In the genomic region with DNA sequence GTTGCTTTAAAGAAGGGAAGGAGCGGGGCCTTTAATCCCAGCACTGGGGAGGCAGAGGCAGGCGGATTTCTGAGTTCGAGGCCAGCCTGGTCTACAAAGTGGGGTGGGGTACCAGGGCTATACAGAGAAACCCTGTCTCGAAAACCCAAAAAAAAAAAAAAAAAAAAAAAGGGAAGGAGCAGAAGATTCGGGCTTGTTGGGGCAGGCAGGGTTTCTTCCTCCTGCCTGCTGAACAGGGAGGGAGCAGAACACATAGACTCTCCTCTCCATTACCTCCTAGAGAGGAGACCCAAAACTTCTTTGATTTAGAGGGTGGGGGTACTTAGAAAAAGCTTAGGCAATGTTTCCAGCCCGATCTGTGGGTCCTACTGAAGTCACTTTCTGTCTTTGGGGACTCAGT, we compare ENCODE assay signal across 40 mouse cellular contexts. TPM values are rescaled to one million over a fixed set of nuclear protein-coding genes. Genes with fewer than 3 reads are reported as not detected.
"Had no signal": no experiment of that assay in that cellular context is flagged by ENCODE, and none has a peak within 500 bp of the region (broad histone marks: within the 10 kb centered on the region; RNA-seq: fewer than 3 reads in every experiment).

No protein-coding gene starts in this region.

- H3K9ac ChIP-seq: limb, embryonic 12.5 days; limb, embryonic 15.5 days; liver, embryonic 12.5 days; liver, embryonic 13.5 days; liver, embryonic 14.5 days; liver, embryonic 15.5 days; liver, postnatal 0 days; lung, embryonic 14.5 days; lung, embryonic 15.5 days; midbrain, embryonic 12.5 days; midbrain, embryonic 13.5 days; midbrain, embryonic 15.5 days; neural tube, embryonic 12.5 days had no signal

- H3K36me3 ChIP-seq: limb, embryonic 10.5 days; limb, embryonic 12.5 days; limb, embryonic 13.5 days; limb, embryonic 15.5 days; liver, embryonic 12.5 days; liver, embryonic 13.5 days; liver, embryonic 15.5 days; lung, embryonic 15.5 days; midbrain, embryonic 10.5 days; midbrain, embryonic 12.5 days; midbrain, embryonic 13.5 days; midbrain, embryonic 15.5 days; neural tube, embryonic 12.5 days; neural tube, embryonic 13.5 days had no signal

- DNase-seq: left cerebral cortex, postnatal 4 days; liver; liver, embryonic 13.5 days; liver, postnatal 0 days; lung, adult 18-20 months; lung, adult 2 months; lung, embryonic 14.5 days; lung, postnatal 10 days; lung, postnatal 14 days; lung, postnatal 36 days; lung, postnatal 4 days; midbrain, embryonic 14.5 days had no signal

- H3K4me3 ChIP-seq: liver, embryonic 12.5 days; liver, embryonic 15.5 days; myocyte; neural tube, embryonic 12.5 days had no signal

- H3K9me3 ChIP-seq: limb, embryonic 10.5 days; limb, embryonic 12.5 days; limb, embryonic 13.5 days; limb, embryonic 15.5 days; liver, embryonic 12.5 days; liver, embryonic 13.5 days; liver, embryonic 15.5 days; lung, embryonic 15.5 days; megakaryocyte, embryonic 14.5 days; midbrain, embryonic 10.5 days; midbrain, embryonic 12.5 days; midbrain, embryonic 13.5 days; midbrain, embryonic 15.5 days; neural tube, embryonic 12.5 days; neural tube, embryonic 13.5 days had no signal

- H3K27me3 ChIP-seq: limb, embryonic 15.5 days; midbrain, embryonic 15.5 days had no signal

- H3K27ac ChIP-seq: limb, embryonic 12.5 days; limb, embryonic 13.5 days; limb, embryonic 15.5 days; liver, embryonic 12.5 days; liver, embryonic 13.5 days; liver, embryonic 14.5 days; liver, embryonic 15.5 days; lung, embryonic 15.5 days; macrophage; midbrain, embryonic 12.5 days; midbrain, embryonic 13.5 days; midbrain, embryonic 15.5 days; neural tube, embryonic 12.5 days; neural tube, embryonic 13.5 days had no signal

- ATAC-seq: lung, postnatal 0 days had no signal

RNA-seq across cellular contexts. Expression of a gene that starts 9.7 kb away (rescaled TPM):
- total RNA-seq: liver, adult 2 months; megakaryocyte progenitor cell, adult 5-6 weeks; megakaryocyte-erythroid progenitor cell, adult 5-6 weeks had no signal
- polyA plus RNA-seq: liver, embryonic 11.5 days; liver, embryonic 12.5 days; liver, embryonic 13.5 days; liver, embryonic 15.5 days; macrophage; neural tube, embryonic 12.5 days had no signal

RNA-seq across cellular contexts. Expression of a gene that starts 13.0 kb away (rescaled TPM):
- total RNA-seq: liver, adult 2 months; megakaryocyte progenitor cell, adult 5-6 weeks; megakaryocyte, adult 5-6 weeks; megakaryocyte-erythroid progenitor cell, adult 5-6 weeks; monocyte, adult 5-6 weeks had no signal
- polyA plus RNA-seq: liver, embryonic 13.5 days; liver, embryonic 16.5 days; midbrain, embryonic 13.5 days; neural tube, embryonic 11.5 days; neural tube, embryonic 12.5 days had no signal

RNA-seq across cellular contexts. Expression of a gene that starts 15.2 kb away (rescaled TPM):
- total RNA-seq: liver, adult 2 months; megakaryocyte progenitor cell, adult 5-6 weeks; megakaryocyte, adult 5-6 weeks; megakaryocyte-erythroid progenitor cell, adult 5-6 weeks; monocyte, adult 5-6 weeks had no signal
- polyA plus RNA-seq: macrophage had no signal

RNA-seq across cellular contexts. Expression of a gene that starts 21.4 kb away (rescaled TPM):
- total RNA-seq: liver, adult 2 months; megakaryocyte progenitor cell, adult 5-6 weeks; megakaryocyte, adult 5-6 weeks; megakaryocyte-erythroid progenitor cell, adult 5-6 weeks; monocyte, adult 5-6 weeks had no signal
- polyA plus RNA-seq: liver, adult 2 months; liver, embryonic 11.5 days; liver, embryonic 12.5 days; liver, embryonic 13.5 days; liver, embryonic 14.5 days; liver, embryonic 15.5 days; liver, embryonic 16.5 days; liver, postnatal 0 days; lung, embryonic 14.5 days; lung, embryonic 15.5 days; lung, embryonic 16.5 days; lung, postnatal 0 days; macrophage; midbrain, embryonic 10.5 days; midbrain, embryonic 11.5 days; midbrain, embryonic 13.5 days; myocyte; neural tube, embryonic 11.5 days had no signal
